Mouse (Mus musculus) G1E (cell line): Measurements from ENCODE around the gene Map3k6. TPM values are rescaled to one million over a fixed set of nuclear protein-coding genes. Genes with fewer than 3 reads are reported as not detected.
A peak's percentile ranks its signal among the peaks of the same experiment; 100 is the strongest.

Source experiments
- ATAC-seq: 2 replicates; pipeline ENCODE4 v1.8.0; 2016; ENCODE audit warnings: mild to moderate bottlenecking; ENCODE audit not compliant: insufficient number of reproducible peaks, poor library complexity, low FRiP score, severe bottlenecking; ENCODE audit errors: extremely low read depth
- DNase-seq: peaks from one replicate; pipeline ENCODE4 v3.0.0; 2012; ENCODE audit warnings: low spot score
- H3K27me3 ChIP-seq: 2 replicates; pipeline ENCODE4 v1.6.1; 2012; ENCODE audit warnings: mild to moderate bottlenecking, low read length, inconsistent platforms; ENCODE audit not compliant: insufficient read depth
- H3K36me3 ChIP-seq: replicated peaks from 2 replicates; pipeline ENCODE3; 2012; ENCODE audit warnings: mild to moderate bottlenecking, inconsistent platforms
- H3K4me1 ChIP-seq: 2 replicates; pipeline ENCODE4 v1.6.1; 2012; ENCODE audit warnings: low read depth, low read length, inconsistent platforms, mixed read lengths; ENCODE audit not compliant: insufficient read depth
- H3K4me3 ChIP-seq: 2 replicates; pipeline ENCODE4 v1.5.1; 2012; ENCODE audit warnings: low read depth, mild to moderate bottlenecking, inconsistent platforms, low read length, moderate library complexity, mixed read lengths
- H3K9me3 ChIP-seq: replicated peaks from 2 replicates; pipeline ENCODE4 v1.6.1; 2012; ENCODE audit warnings: inconsistent platforms
- CTCF ChIP-seq: IDR thresholded peaks from 2 replicates; pipeline ENCODE4 v1.5.1; 2012; ENCODE audit warnings: low read depth, low read length, inconsistent platforms, mixed read lengths
- GATA1 ChIP-seq: IDR thresholded peaks from 2 replicates; pipeline ENCODE4 v1.6.1; 2012; ENCODE audit warnings: borderline replicate concordance, low read length, inconsistent platforms, mixed read lengths
- GATA2 ChIP-seq: IDR thresholded peaks from 2 replicates; pipeline ENCODE4 v1.6.1; 2012; ENCODE audit warnings: low read depth, low read length, inconsistent platforms, borderline replicate concordance
- POLR2AphosphoS5 ChIP-seq: IDR thresholded peaks from 2 replicates; pipeline ENCODE4 v1.6.1; 2012; ENCODE audit warnings: low read depth, low read length, inconsistent platforms; ENCODE audit not compliant: insufficient replicate concordance
- TAL1 ChIP-seq: conservative IDR thresholded peaks from 2 replicates; pipeline ENCODE4 v1.6.1; 2012; ENCODE audit warnings: low read depth, low read length, inconsistent platforms, mixed read lengths
- polyA plus RNA-seq: library from polyadenylated mRNA; stranded (reverse); fragments of >175 nt; gene quantifications from 2 replicates; pipeline ENCODE4 v1.2.3, GENCODE M21; 2012
- total RNA-seq, 2 experiments: library from RNA; stranded (forward) in 1 of 2; stranded (reverse) in 1 of 2; fragments of 200-1000 nt in 1 of 2; fragments of >200 nt in 1 of 2; fragmentation: Nextera tagmentation in 1 of 2; gene quantifications; 2 replicates each; pipeline ENCODE4 v1.2.3; 2014 to 2017

Map3k6 gene
- total and polyA plus RNA-seq, 3 experiments, result 27.6 to 85.3 (median 28.4) TPM

DNA sequence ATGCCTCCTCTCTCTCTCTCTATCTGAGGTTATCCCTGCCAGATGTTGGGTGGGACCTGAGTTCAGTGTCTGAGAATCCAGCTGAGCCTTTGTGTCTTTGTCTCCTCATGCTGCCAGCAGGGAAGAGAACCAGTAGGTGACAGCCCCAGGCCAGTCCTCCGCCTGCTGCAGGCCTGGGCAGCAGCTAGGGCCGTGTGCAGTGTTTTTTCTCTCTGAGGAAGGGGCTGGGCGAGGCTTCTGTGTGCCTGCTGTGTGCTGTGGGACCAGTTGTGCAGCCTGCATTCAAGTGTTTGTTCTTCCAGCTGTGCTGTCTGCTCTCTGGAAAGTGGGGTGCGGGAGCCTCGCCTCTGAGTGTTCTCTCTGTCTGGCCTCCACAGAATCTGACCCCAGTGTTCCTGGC, 16.7 kb upstream of the Map3k6 start:
- DNase-seq (no peak), ATAC-seq (no peak)
- H3K9me3 ChIP-seq, result no peaks in the 10 kb centered on the region
- TF ChIP-seq GATA1 (no peak), POLR2AphosphoS5 (no peak), CTCF (no peak), TAL1 (no peak), GATA2 (no peak)
- peaks cover 44% of the 10 kb centered on the region for H3K4me1 ChIP-seq
- H3K27me3 ChIP-seq, result peaks cover 57% of the 10 kb centered on the region
- H3K36me3 ChIP-seq, result no peaks in the 10 kb centered on the region
- H3K4me3 ChIP-seq, result no peak overlapping the region

DNA sequence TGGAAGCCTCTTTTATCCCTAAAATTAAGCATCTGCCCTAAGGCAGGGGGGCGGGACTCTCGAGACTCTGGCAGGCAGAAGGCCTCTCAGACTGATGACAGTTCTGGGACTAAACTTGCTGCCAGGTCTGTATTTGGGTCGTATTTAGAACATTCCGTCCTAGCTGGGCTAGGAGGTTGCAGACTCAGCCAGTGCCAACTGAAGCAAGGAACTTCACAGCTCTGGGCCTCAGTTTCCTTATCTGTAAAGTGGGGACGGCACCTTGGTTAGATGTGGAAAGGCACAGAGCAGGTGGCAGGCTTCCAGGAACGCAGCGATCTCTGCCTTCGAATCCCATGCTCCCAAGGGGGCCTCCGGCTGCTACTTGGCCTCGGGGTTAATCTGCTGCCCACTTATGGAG, 14.5 kb upstream of the Map3k6 start:
- DNase-seq (no peak), ATAC-seq (no peak)
- no peaks in the 10 kb centered on the region for H3K36me3 ChIP-seq
- H3K9me3 ChIP-seq, result no peaks in the 10 kb centered on the region
- TF ChIP-seq GATA2 (no peak), POLR2AphosphoS5 (no peak), CTCF (no peak), TAL1 (no peak), GATA1 (no peak)
- peaks cover 54% of the 10 kb centered on the region for H3K27me3 ChIP-seq
- peaks cover 27% of the 10 kb centered on the region for H3K4me1 ChIP-seq
- no peak overlapping the region for H3K4me3 ChIP-seq

DNA sequence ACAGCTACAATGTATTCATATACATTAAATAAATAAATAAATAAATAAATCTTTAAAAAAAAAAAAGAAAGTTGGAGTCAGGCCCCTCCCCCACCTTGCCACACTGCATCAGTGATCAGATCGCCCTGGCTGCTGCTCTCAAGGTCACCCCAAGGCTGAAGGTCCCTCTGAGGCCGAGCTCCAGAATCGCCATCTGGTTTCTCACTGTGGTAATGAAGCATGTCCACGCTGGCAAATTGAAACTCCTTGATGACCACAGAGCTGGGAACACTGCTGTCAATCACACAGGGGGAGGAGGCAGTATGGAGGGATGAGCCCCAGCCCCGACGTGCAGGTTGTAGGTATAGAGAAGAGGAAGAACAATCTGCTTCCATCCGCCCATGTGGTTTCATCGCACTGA, 13.0 kb upstream of the Map3k6 start:
- DNase-seq (no peak), ATAC-seq (no peak)
- TF ChIP-seq POLR2AphosphoS5 (no peak), TAL1 (no peak), GATA1 (no peak), GATA2 (no peak), CTCF (no peak)
- peaks cover 40% of the 10 kb centered on the region for H3K27me3 ChIP-seq
- no peaks in the 10 kb centered on the region for H3K9me3 ChIP-seq
- H3K4me3 ChIP-seq, result no peak overlapping the region
- peaks cover 18% of the 10 kb centered on the region for H3K4me1 ChIP-seq
- H3K36me3 ChIP-seq, result no peaks in the 10 kb centered on the region

DNA sequence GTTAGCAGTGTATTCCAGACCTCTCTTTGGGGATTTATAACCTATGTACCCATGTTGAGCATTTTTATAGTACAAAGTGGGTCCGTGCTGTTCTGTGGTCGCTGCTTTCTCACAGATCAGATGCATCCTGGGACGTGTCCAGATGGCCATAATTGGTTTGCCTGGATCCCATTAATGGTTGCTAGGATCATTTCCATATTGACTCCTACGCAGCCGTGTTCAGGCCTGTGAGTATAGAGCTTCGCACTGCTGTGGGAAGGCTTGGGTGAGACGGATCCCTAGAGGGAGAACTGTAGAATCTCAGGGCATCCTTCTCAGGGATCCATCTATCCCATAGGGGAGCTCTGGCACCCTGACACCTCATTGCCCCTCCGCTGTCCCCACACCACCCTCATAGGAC, 11.0 kb upstream of the Map3k6 start:
- no peak for DNase-seq
- ATAC-seq, result no peak
- no peak overlapping the region for H3K4me3 ChIP-seq
- H3K9me3 ChIP-seq, result no peaks in the 10 kb centered on the region
- H3K36me3 ChIP-seq, result no peaks in the 10 kb centered on the region
- peaks cover 24% of the 10 kb centered on the region for H3K4me1 ChIP-seq
- no peak for TF ChIP-seq GATA1
- TF ChIP-seq GATA2, result no peak
- TF ChIP-seq POLR2AphosphoS5, result no peak
- H3K27me3 ChIP-seq, result peaks cover 21% of the 10 kb centered on the region

DNA sequence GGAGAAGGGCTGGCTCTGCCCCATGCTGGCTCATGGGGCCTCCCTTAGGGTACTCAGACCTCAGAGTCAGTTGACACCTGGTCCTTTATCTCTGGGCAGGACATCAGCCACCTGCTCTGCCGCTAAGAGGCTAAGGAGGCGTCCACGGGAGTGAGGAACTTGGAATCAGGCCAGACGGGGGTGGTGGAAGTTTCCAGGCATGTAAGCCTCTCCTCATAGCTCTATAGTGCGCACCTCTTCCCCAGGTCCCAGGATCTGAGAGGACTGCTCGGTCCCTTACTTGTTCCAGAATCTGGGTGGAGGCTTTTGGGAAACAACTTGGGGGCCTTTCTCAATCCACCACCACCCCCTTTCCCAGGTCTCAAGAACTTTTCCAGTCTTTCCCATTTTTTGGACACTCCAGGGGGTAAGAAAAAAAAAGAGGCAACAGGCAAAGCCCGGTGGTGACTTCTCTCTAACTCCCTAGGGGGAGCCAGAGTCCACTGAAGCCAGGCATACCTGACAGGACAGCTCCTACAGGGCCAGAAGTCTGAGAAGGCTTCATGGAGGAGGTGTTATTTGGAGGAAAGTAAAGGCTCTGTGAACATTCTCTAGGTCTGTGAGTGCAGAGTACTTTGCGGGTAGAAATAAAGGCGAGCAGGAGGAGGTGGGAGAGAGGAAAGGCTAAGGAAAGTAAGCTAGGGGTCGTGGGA, 7.2 kb upstream of the Map3k6 start:
- TF ChIP-seq GATA1 (no peak), CTCF (0 out of 2 replicates have a peak, but pooled peaks have one; percentile 12)
- Histone ChIP-seq H3K27me3 (peaks cover 8% of the 10 kb centered on the region; the same call in 1 of the 2 replicates), H3K4me1 (peaks cover 43% of the 10 kb centered on the region), H3K9me3 (peaks cover 4% of the 10 kb centered on the region; the same call in 1 of the 2 replicates), H3K4me3 (no peak overlapping the region; the same call in 1 of the 2 replicates), H3K36me3 (no peaks in the 10 kb centered on the region)
- no peak for ATAC-seq
- DNase-seq, result no peak

DNA sequence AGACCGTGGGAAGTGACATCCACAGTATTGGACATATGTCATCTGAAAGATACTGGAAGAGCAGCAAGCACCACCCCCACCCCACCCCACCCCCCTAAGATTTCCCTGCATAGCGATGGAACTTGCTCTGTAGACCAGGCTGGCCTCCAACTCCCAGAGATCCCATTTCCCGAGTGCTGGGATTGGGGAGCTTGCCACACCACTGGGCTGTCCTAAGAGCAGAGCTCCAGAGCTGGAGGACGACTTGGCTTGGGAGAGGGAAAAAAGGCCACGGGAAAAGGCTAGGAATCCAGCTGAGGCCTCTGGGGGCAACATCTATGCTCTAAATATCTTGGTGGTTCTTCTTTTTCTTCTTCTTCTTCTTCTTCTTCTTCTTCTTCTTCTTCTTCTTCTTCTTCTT, 5.8 kb upstream of the Map3k6 start:
- ATAC-seq, result no peak
- no peak for DNase-seq
- peaks cover 2% of the 10 kb centered on the region; the same call in 1 of the 2 replicates for H3K27me3 ChIP-seq
- H3K4me3 ChIP-seq, result no peak overlapping the region
- H3K36me3 ChIP-seq, result peaks cover 3% of the 10 kb centered on the region
- H3K4me1 ChIP-seq, result peaks cover 55% of the 10 kb centered on the region
- TF ChIP-seq CTCF, result no peak
- no peak for TF ChIP-seq GATA1
- no peak for TF ChIP-seq TAL1
- TF ChIP-seq GATA2, result no peak
- no peak for TF ChIP-seq POLR2AphosphoS5
- H3K9me3 ChIP-seq, result peaks cover 4% of the 10 kb centered on the region; the same call in 1 of the 2 replicates
